ENCODE assay signal across 25 mouse cellular contexts in the genomic region with DNA sequence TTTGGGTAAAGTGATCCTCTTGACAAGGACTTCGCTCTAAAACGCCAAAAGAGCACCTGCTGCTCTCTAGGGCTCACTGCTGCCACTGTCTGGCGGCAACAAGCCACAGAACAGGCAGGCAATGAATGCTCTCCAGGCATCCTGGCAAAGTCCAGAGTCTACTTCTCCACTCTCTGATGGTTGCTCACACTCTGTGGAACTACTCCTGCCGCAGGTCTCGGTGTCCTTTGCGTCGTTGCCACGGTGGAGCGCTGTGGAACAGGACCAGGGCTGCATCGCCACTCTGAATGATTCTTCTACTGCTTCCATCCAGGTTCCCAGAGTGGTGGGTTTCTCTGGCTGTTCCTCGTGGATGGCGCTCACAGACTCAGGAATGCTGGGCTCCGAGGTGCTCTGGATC. TPM values are rescaled to one million over a fixed set of nuclear protein-coding genes. Genes with fewer than 3 reads are reported as not detected.
DNase-seq lines count a peak whose midpoint lies in the region; ATAC-seq lines count a peak whose summit lies in the region.
"Not testable (repeated sequence)": the region's sequence is repeated elsewhere in the genome, so short reads cannot be mapped to it uniquely, and the experiment has no call there.
"Had no signal": no experiment of that assay in that cellular context is flagged by ENCODE, and none has a peak within 500 bp of the region (broad histone marks: within the 10 kb centered on the region; RNA-seq: fewer than 3 reads in every experiment).

No protein-coding gene starts in this region.

- not testable (repeated sequence) for H3K27me3 ChIP-seq in forebrain, embryonic 11.5 days (ENCODE audit: control insufficient read depth, insufficient read depth, low read length); midbrain, embryonic 16.5 days (ENCODE audit: control insufficient read depth, insufficient read depth, low read depth, low read length)
- H3K27me3 ChIP-seq in hindbrain, embryonic 11.5 days (ENCODE audit: control insufficient read depth, insufficient read depth, low read length), result peaks cover 10% of the 10 kb centered on the region; the same call in 1 of the 2 replicates
- peaks cover 11% of the 10 kb centered on the region; the same call in 1 of the 2 replicates for H3K27me3 ChIP-seq in intestine, embryonic 15.5 days (replicated peaks)
- peaks cover 27% of the 10 kb centered on the region for H3K27me3 ChIP-seq in kidney, embryonic 15.5 days

- peak; percentile 88 for ATAC-seq in forebrain, embryonic 11.5 days (replicated peaks; ENCODE audit: low FRiP score)
- peak; percentile 73 for ATAC-seq in hindbrain, embryonic 11.5 days (ENCODE audit: low FRiP score)
- peak; percentile 87 for ATAC-seq in intestine, embryonic 15.5 days
- peak; percentile 75 for ATAC-seq in kidney, embryonic 15.5 days (replicated peaks; ENCODE audit: low FRiP score)
- peak; percentile 30; the same call in 1 of the 2 replicates for ATAC-seq in megakaryocyte, adult 5-6 weeks (ENCODE audit: poor library complexity, severe bottlenecking)
- peak; percentile 62; the same call in 1 of the 2 replicates for ATAC-seq in midbrain, embryonic 16.5 days

- WGBS in forebrain, embryonic 11.5 days, result 3% methylated on average over 3 of the region's 13 CpGs
- 5% methylated on average over 3 of the region's 13 CpGs for WGBS in hindbrain, embryonic 11.5 days
- WGBS in intestine, embryonic 15.5 days, result 1% methylated on average over 3 of the region's 13 CpGs
- WGBS in kidney, embryonic 15.5 days, result 1% methylated on average over 3 of the region's 13 CpGs
- WGBS in midbrain, embryonic 16.5 days, result 0% methylated on average over 3 of the region's 13 CpGs

- DNase-seq in forebrain, embryonic 11.5 days (ENCODE audit: low spot score); hindbrain, embryonic 11.5 days (ENCODE audit: low spot score): not testable (repeated sequence)
- peak; percentile 19 for DNase-seq in spleen, adult 12 weeks (ENCODE audit: low spot score)

- not testable (repeated sequence) for H3K36me3 ChIP-seq in forebrain, embryonic 11.5 days (ENCODE audit: control insufficient read depth, insufficient read depth, low read length); hindbrain, embryonic 11.5 days (ENCODE audit: control insufficient read depth, insufficient read depth, low read length); intestine, embryonic 15.5 days; kidney, embryonic 15.5 days; midbrain, embryonic 16.5 days (ENCODE audit: control insufficient read depth, insufficient read depth, low read length)

- not testable (repeated sequence) for H3K4me3 ChIP-seq in forebrain, embryonic 11.5 days (ENCODE audit: low read depth, low read length); hindbrain, embryonic 11.5 days (ENCODE audit: low read depth, low read length); intestine, embryonic 15.5 days (replicated peaks); kidney, embryonic 15.5 days (replicated peaks); midbrain, embryonic 16.5 days (ENCODE audit: low read depth, low read length)

- H3K4me1 ChIP-seq in forebrain, embryonic 11.5 days (replicated peaks; ENCODE audit: control insufficient read depth, insufficient read depth, low read length); hindbrain, embryonic 11.5 days (replicated peaks; ENCODE audit: control insufficient read depth, insufficient read depth, low read length); intestine, embryonic 15.5 days (replicated peaks); kidney, embryonic 15.5 days; midbrain, embryonic 16.5 days (ENCODE audit: control insufficient read depth, insufficient read depth, low read length): not testable (repeated sequence)

- not testable (repeated sequence) for H3K27ac ChIP-seq in forebrain, embryonic 11.5 days (ENCODE audit: low read depth, low read length); hindbrain, embryonic 11.5 days (ENCODE audit: low read depth, low read length); intestine, embryonic 15.5 days; kidney, embryonic 15.5 days; midbrain, embryonic 16.5 days (ENCODE audit: low read length)

- H3K9ac ChIP-seq in forebrain, embryonic 11.5 days (ENCODE audit: low read length); hindbrain, embryonic 11.5 days (ENCODE audit: low read depth, low read length); intestine, embryonic 15.5 days; kidney, embryonic 15.5 days; midbrain, embryonic 16.5 days (ENCODE audit: low read depth, low read length): not testable (repeated sequence)

- H3K9me3 ChIP-seq in forebrain, embryonic 11.5 days (ENCODE audit: control insufficient read depth, low read length); hindbrain, embryonic 11.5 days (ENCODE audit: control insufficient read depth, low read length); intestine, embryonic 15.5 days; kidney, embryonic 15.5 days (replicated peaks); midbrain, embryonic 16.5 days (replicated peaks; ENCODE audit: control insufficient read depth, low read length, poor library complexity, severe bottlenecking): not testable (repeated sequence)

- H3K4me2 ChIP-seq in forebrain, embryonic 11.5 days (ENCODE audit: low read depth, low read length, severe bottlenecking); hindbrain, embryonic 11.5 days (replicated peaks; ENCODE audit: low read depth, low read length); intestine, embryonic 15.5 days (replicated peaks); kidney, embryonic 15.5 days; midbrain, embryonic 16.5 days (ENCODE audit: low read length): not testable (repeated sequence)

RNA-seq across cellular contexts. Expression of gene Gm36079, which starts 0.4 kb away (rescaled TPM):
- not detected in 2 replicates for polyA plus RNA-seq in forebrain, embryonic 11.5 days (2014; fragmentation: Nextera tagmentation; extraction: Ambion mirVana)
- not detected in 2 replicates for polyA plus RNA-seq in hindbrain, embryonic 11.5 days (2014; fragmentation: Nextera tagmentation; extraction: Ambion mirVana)
- not detected in 2 replicates for polyA plus RNA-seq in intestine, embryonic 15.5 days (2015; fragmentation: Nextera tagmentation; extraction: Ambion mirVana)
- polyA plus RNA-seq in kidney, embryonic 15.5 days (2015; fragmentation: Nextera tagmentation; extraction: Ambion mirVana), result not detected in 2 replicates
- total RNA-seq in megakaryocyte, adult 5-6 weeks (2015), result not detected in 2 replicates
- 0.49 TPM in 1 of 2 replicates, not detected in the other for total RNA-seq in megakaryocyte, adult 5-6 weeks (2017)
- polyA plus RNA-seq in midbrain, embryonic 16.5 days (2015; fragmentation: Nextera tagmentation; extraction: Ambion mirVana), result not detected in 2 replicates
- total RNA-seq: adrenal gland, adult 2 months; common myeloid progenitor, adult 5-6 weeks; gastrocnemius, adult 18-20 months; gastrocnemius, postnatal 4 days; layer of hippocampus, postnatal 14 days had no signal
- polyA plus RNA-seq: C2C12; cerebellum, adult 2 months; embryonic facial prominence, embryonic 10.5 days; heart, embryonic 10.5 days; heart, postnatal 0 days; hindbrain, embryonic 10.5 days; kidney, postnatal 0 days; limb, embryonic 12.5 days; liver, embryonic 14.5 days; lung, postnatal 0 days; stomach, embryonic 16.5 days; thymus, postnatal 0 days; urinary bladder, adult 2 months had no signal

RNA-seq across cellular contexts. Expression of gene Gm21188, which starts 25.6 kb away (rescaled TPM):
- not detected in 2 replicates for polyA plus RNA-seq in forebrain, embryonic 11.5 days (2014; fragmentation: Nextera tagmentation; extraction: Ambion mirVana)
- not detected in 2 replicates for polyA plus RNA-seq in hindbrain, embryonic 11.5 days (2014; fragmentation: Nextera tagmentation; extraction: Ambion mirVana)
- 0.16 TPM in 1 of 2 replicates, not detected in the other for polyA plus RNA-seq in intestine, embryonic 15.5 days (2015; fragmentation: Nextera tagmentation; extraction: Ambion mirVana)
- 0.12 TPM in 1 of 2 replicates, not detected in the other for polyA plus RNA-seq in kidney, embryonic 15.5 days (2015; fragmentation: Nextera tagmentation; extraction: Ambion mirVana)
- 248 and 273 TPM in 2 replicates for total RNA-seq in megakaryocyte, adult 5-6 weeks (2015)
- total RNA-seq in megakaryocyte, adult 5-6 weeks (2017), result 152 and 161 TPM in 2 replicates
- not detected in 2 replicates for polyA plus RNA-seq in midbrain, embryonic 16.5 days (2015; fragmentation: Nextera tagmentation; extraction: Ambion mirVana)
- total RNA-seq: adrenal gland, adult 2 months; layer of hippocampus, postnatal 14 days had no signal
- polyA plus RNA-seq: adrenal gland, adult 2 months; C2C12; cerebellum, adult 2 months; embryonic facial prominence, embryonic 10.5 days; heart, embryonic 10.5 days; hindbrain, embryonic 10.5 days; limb, embryonic 12.5 days had no signal

Comparison
In these comparisons a context has a peak if more than half of its experiments do, and no peak if none do; other contexts are left out.
1. ATAC-seq: peak in every context shown above with its lines; median percentile 88 in forebrain, embryonic 11.5 days; 87 in intestine, embryonic 15.5 days; 75 in kidney, embryonic 15.5 days; 73 in hindbrain, embryonic 11.5 days; 62 in midbrain, embryonic 16.5 days; 30 in megakaryocyte, adult 5-6 weeks.